Mouse (Mus musculus): ENCODE results near the gene Pmvk. TPM values are rescaled to one million over a fixed set of nuclear protein-coding genes. Genes with fewer than 3 reads are reported as not detected.

Gene Pmvk
- polyA plus RNA-seq (2015; fragmentation: Nextera tagmentation; extraction: Ambion mirVana): 40.4 and 51.5 TPM in 2 replicates

GRCm38 (mm10) chr3:89454401-89455177, at the start of gene Pmvk:
Pmvk (plus strand) TSS chr3:89454541.

GRCm38 (mm10) chr3:89411490-89412393, 42.6 kb upstream of the Pmvk start, which contains the start of gene Flad1:
Flad1 (minus strand) TSS chr3:89411870.

DNA sequence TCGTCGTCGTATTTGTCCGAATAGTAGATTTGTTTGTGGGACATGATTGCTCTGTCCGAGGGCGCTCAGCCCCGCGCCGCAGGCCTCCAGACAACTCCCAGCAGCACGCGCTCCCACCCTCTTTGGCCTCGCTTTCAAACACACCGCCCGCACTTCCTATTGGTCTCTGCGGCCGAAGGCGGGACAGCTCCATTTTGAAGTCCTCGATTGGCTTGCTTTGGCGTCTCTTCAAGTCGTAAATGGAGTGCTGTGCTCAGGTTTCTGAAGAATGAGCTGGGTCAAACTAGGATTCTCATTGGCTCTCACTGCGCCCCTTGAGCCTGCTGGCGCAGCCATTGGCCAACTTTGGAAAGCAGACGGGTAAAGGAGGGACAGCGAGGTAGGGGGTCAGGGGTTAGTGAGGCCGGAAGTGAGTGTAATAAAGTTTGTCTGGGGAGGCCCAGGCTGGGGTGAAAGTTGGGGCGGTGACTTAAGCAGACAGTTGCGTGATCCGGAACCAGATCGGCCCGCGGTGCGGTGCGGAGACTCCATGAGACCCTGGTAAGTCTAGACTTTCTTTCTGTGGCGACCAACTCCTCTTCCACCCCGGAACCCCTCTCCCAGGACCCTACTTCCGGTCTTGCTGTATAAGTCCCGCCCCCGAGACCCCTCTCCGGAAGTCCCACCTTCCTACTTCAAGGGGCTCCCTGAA, 36.0 kb upstream of the Pmvk start, which contains the start of the genes Cks1b and Shc1:
Gene Cks1b, minus strand, starts transcription at position 214 of the 691 bp plus-strand sequence.
Gene Shc1, plus strand, starts transcription at position 274 of the 691 bp plus-strand sequence.

DNA sequence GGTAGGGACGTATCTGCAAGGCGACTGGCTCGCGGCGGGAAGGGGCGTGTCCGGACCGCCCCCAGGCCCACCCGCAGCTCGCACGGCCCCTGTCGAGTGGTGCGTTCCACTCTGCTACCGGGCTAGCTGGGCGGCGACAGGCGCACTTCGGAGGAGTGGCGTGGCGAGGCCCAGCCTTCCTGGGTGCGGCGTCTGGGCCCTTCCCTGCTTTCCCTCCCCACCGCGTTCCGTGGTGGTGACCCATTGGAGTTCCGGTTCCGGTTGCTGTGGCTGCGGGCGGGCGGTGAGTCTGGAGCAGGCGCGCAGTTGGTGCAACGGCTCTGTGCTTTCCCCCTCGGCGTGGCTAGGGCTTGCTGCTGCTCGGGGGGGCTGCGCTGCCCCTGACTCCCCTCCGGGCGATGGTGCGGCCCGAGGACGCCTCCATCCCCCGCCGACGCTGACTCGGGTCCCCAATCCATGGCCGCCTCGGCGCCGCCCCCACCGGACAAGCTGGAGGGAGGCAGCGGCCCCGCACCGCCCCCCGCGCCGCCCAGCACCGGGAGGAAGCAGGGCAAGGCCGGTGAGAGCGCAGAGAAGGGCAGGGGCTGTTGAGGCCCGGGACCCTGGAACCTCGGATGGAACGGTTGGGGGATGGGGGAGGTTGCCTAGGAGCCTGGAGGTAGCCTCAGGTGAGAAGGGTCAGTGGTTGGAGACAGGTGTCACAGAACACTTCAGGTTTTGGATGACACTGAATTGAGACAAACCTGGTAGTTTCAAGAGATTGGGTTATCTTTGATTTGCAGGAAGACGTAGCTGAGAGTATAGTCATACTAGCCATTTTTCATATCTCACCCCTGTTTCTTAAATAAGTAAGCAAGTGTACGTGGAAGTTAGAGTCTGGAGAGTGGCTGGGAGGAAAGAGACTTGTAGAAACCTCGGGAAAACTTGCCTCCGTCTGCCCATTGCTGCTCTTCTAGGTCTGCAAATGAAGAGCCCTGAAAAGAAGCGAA, 23.9 kb upstream of the Pmvk start, which contains the start of gene Pygo2:
Gene Pygo2, plus strand, starts transcription at position 44 of the 989 bp plus-strand sequence.

GRCm38 (mm10) chr3:89436176-89437113, 17.9 kb upstream of the Pmvk start, which contains the start of gene Pbxip1:
Pbxip1 (plus strand) TSS chr3:89436706.

Other genes starting within 250 kb of the Pmvk start
- gene Thbs3, start 239.4 kb upstream of the Pmvk start, polyA plus RNA-seq (2015; fragmentation: Nextera tagmentation; extraction: Ambion mirVana): 31.5 and 34.3 TPM in 2 replicates
- gene Mtx1, start 227.5 kb upstream of the Pmvk start, polyA plus RNA-seq (2015; fragmentation: Nextera tagmentation; extraction: Ambion mirVana): 130 and 133 TPM in 2 replicates
- 0.31 and 0.75 TPM in 2 replicates for gene Muc1, start 225.5 kb upstream of the Pmvk start, polyA plus RNA-seq (2015; fragmentation: Nextera tagmentation; extraction: Ambion mirVana)
- gene Krtcap2, start 208.6 kb upstream of the Pmvk start, polyA plus RNA-seq (2015; fragmentation: Nextera tagmentation; extraction: Ambion mirVana): 245 and 269 TPM in 2 replicates
- gene Trim46, start 208.2 kb upstream of the Pmvk start, polyA plus RNA-seq (2015; fragmentation: Nextera tagmentation; extraction: Ambion mirVana): 0.50 and 0.73 TPM in 2 replicates
- gene Dpm3, start 195.2 kb upstream of the Pmvk start, polyA plus RNA-seq (2015; fragmentation: Nextera tagmentation; extraction: Ambion mirVana): 107 and 126 TPM in 2 replicates
- gene Slc50a1, start 184.0 kb upstream of the Pmvk start, polyA plus RNA-seq (2015; fragmentation: Nextera tagmentation; extraction: Ambion mirVana): 90.2 and 94.4 TPM in 2 replicates
- 19.8 and 20.1 TPM in 2 replicates for gene Efna1, start 173.4 kb upstream of the Pmvk start, polyA plus RNA-seq (2015; fragmentation: Nextera tagmentation; extraction: Ambion mirVana)
- gene Efna3, start 131.6 kb upstream of the Pmvk start, polyA plus RNA-seq (2015; fragmentation: Nextera tagmentation; extraction: Ambion mirVana): 5.3 and 6.5 TPM in 2 replicates
- gene Efna4, start 116.5 kb upstream of the Pmvk start, polyA plus RNA-seq (2015; fragmentation: Nextera tagmentation; extraction: Ambion mirVana): 4.4 and 5.6 TPM in 2 replicates
- 60.9 and 72.6 TPM in 2 replicates for gene Adam15, start 104.5 kb upstream of the Pmvk start, polyA plus RNA-seq (2015; fragmentation: Nextera tagmentation; extraction: Ambion mirVana)
- gene Dcst2, start 92.6 kb upstream of the Pmvk start, polyA plus RNA-seq (2015; fragmentation: Nextera tagmentation; extraction: Ambion mirVana): 0.07 and 0.08 TPM in 2 replicates
- gene Dcst1, start 89.3 kb upstream of the Pmvk start, polyA plus RNA-seq (2015; fragmentation: Nextera tagmentation; extraction: Ambion mirVana): 0.17 and 0.26 TPM in 2 replicates
- gene Zbtb7b, start 59.8 kb upstream of the Pmvk start, polyA plus RNA-seq (2015; fragmentation: Nextera tagmentation; extraction: Ambion mirVana): 4.1 and 4.6 TPM in 2 replicates
- gene Lenep, start 51.7 kb upstream of the Pmvk start, polyA plus RNA-seq (2015; fragmentation: Nextera tagmentation; extraction: Ambion mirVana): not detected in 2 replicates
- 20.6 and 21.0 TPM in 2 replicates for gene Flad1, start 42.7 kb upstream of the Pmvk start, polyA plus RNA-seq (2015; fragmentation: Nextera tagmentation; extraction: Ambion mirVana)
- 146 and 176 TPM in 2 replicates for gene Cks1b, start 36.2 kb upstream of the Pmvk start, polyA plus RNA-seq (2015; fragmentation: Nextera tagmentation; extraction: Ambion mirVana)
- 75.2 and 77.8 TPM in 2 replicates for gene Shc1, start 36.1 kb upstream of the Pmvk start, polyA plus RNA-seq (2015; fragmentation: Nextera tagmentation; extraction: Ambion mirVana)
- gene Pygo2, start 24.3 kb upstream of the Pmvk start, polyA plus RNA-seq (2015; fragmentation: Nextera tagmentation; extraction: Ambion mirVana): 17.5 and 21.1 TPM in 2 replicates
- gene Pbxip1, start 17.8 kb upstream of the Pmvk start, polyA plus RNA-seq (2015; fragmentation: Nextera tagmentation; extraction: Ambion mirVana): 171 and 191 TPM in 2 replicates
- gene Kcnn3, start 65.6 kb downstream of the Pmvk start, polyA plus RNA-seq (2015; fragmentation: Nextera tagmentation; extraction: Ambion mirVana): 3.6 and 6.3 TPM in 2 replicates

All from urinary bladder, postnatal 0 days (tissue).